Mouse (Mus musculus) spleen, adult 2 months (tissue): ENCODE data around the gene Ccdc120. TPM values are rescaled to one million over a fixed set of nuclear protein-coding genes. Genes with fewer than 3 reads are reported as not detected.
A peak's percentile ranks its signal among the peaks of the same experiment; 100 is the strongest.

Source experiments
- DNase-seq, 2 experiments: peaks; one replicate each; pipeline versions ENCODE4 v3.0.0 to v3.0.0-alpha.2; 2012 to 2021; ENCODE audit warnings: low spot score in 2 of 2, low read depth in 1 of 2
- H3K27ac ChIP-seq: fragments of 200-500 bp; 2 replicates; pipeline ENCODE4 v1.5.1; 2012; ENCODE audit warnings: low read length, inconsistent platforms; ENCODE audit not compliant: insufficient read depth
- H3K27me3 ChIP-seq: fragments of 200-500 bp; 2 replicates; pipeline ENCODE4 v1.6.1; 2012; ENCODE audit warnings: mild to moderate bottlenecking, moderate library complexity, low read length, inconsistent platforms; ENCODE audit not compliant: control insufficient read depth, insufficient read depth
- H3K36me3 ChIP-seq: fragments of 200-500 bp; 2 replicates; pipeline ENCODE4 v1.6.1; 2012; ENCODE audit warnings: mild to moderate bottlenecking, low read length, inconsistent platforms; ENCODE audit not compliant: control insufficient read depth, insufficient read depth
- H3K4me1 ChIP-seq: fragments of 200-500 bp; 2 replicates; pipeline ENCODE4 v1.6.1; 2011; ENCODE audit warnings: inconsistent platforms; ENCODE audit not compliant: control insufficient read depth, insufficient read depth, insufficient read length
- H3K4me3 ChIP-seq: fragments of 200-500 bp; 2 replicates; pipeline ENCODE4 v1.5.1; 2011; ENCODE audit warnings: mild to moderate bottlenecking, inconsistent platforms; ENCODE audit not compliant: insufficient read depth, insufficient read length; ENCODE audit errors: extremely low read depth
- CTCF ChIP-seq: fragments of 200-500 bp; IDR thresholded peaks from 2 replicates; pipeline ENCODE4 v1.5.1; 2011; ENCODE audit warnings: mild to moderate bottlenecking, inconsistent platforms; ENCODE audit not compliant: insufficient read depth, insufficient read length, insufficient replicate concordance; ENCODE audit errors: extremely low read depth
- POLR2A ChIP-seq: fragments of 200-500 bp; IDR thresholded peaks from 2 replicates; pipeline ENCODE4 v1.6.1; 2011; ENCODE audit warnings: low read depth, low read length, inconsistent platforms
- WGBS: fragments of 180-500 bp; shearing (Covaris S2); methylation state at CpG from one replicate; pipeline ENCODE4 v1.1.7; 2018; 5-methylcytosine and 5-hydroxymethylcytosine counted together
- polyA plus RNA-seq: library from polyadenylated mRNA; depleted of rRNA; stranded (reverse); fragments of >200 nt; gene quantifications from 2 replicates; pipeline ENCODE4 v1.2.3, GENCODE M21; 2012; rRNA removed

Gene Ccdc120
- polyA plus RNA-seq, result 1.6 and 1.7 TPM in 2 replicates

DNA sequence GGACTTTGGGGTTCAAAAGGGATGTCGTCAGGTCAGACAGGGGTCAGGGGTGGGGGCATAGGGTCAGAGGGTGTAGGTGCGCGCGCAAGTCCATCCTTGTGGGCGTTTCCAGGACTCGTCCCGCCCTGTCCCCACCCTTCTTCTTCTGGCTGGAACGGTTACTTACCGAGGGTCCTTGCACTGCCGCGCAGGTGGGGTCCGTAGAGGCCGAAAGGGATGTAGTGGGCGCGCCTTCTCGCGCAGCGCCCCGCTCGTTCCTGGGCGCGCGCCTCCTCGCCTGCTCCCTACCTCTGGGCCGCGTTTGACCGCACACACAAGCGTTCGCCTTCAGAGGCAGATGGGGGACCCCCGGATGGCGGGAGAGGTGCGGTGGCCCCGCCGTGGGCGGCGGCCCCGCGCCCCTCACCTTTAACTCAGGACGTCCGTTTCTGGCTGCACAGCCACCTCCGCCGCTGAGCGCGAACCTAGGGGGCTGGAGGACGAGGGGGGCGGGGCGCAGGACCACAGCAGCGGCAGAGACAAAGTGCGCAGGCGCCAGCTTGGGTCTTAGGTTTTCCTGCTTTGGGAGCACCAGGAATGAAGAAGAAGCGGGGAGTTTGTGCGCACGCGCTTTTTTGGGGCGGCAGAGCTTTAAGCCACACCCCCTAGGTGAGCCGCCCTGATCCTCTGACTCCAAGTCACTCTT lies at the start of gene Ccdc120:
TSS of gene Ccdc120 (minus strand) at position 474 of the 685 bp plus-strand sequence.
- WGBS, result 23% methylated on average over 56 of the region's 56 CpGs
- H3K4me1 ChIP-seq, result peaks cover 3% of the 10 kb centered on the region
- H3K27ac ChIP-seq, result no peak within 1 kb of the TSS
- H3K27me3 ChIP-seq, result peaks cover 2% of the 10 kb centered on the region; the same call in 1 of the 2 replicates
- no peak for DNase-seq
- peak within 1 kb of the TSS; percentile 44; the same call in 1 of the 2 replicates for H3K4me3 ChIP-seq
- H3K36me3 ChIP-seq, result no peaks in the 10 kb centered on the region
- TF ChIP-seq CTCF (no peak), POLR2A (no peak)

DNA sequence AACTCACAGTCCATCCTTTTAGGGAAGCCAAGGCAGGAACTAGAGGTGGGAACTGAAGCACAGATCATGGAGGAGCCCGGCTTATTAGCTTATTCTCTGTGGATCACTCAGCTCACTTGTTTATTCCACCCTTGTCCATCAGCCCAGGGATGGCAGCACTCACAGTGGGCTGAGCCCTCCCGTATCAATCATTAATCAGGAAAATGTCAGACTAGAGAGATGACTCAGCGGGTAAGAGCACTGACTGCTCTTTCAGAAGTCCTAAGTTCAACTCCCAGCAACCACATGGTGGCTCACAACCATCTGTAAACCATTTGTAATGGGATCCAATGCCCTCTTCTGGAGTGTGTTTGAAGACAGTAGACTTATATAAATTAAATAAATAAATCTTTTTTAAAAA lies 46.6 kb upstream of the Ccdc120 start:
- WGBS, result 83% methylated on average over 3 of the region's 3 CpGs

GRCm38 (mm10) chrX:7795016-7795415 lies 44.3 kb upstream of the Ccdc120 start:
- Histone ChIP-seq H3K27ac (no peak overlapping the region), H3K4me1 (peaks cover 6% of the 10 kb centered on the region; the same call in 1 of the 2 replicates), H3K36me3 (peaks cover 6% of the 10 kb centered on the region), H3K27me3 (no peaks in the 10 kb centered on the region), H3K4me3 (no peak overlapping the region)
- WGBS, result 61% methylated on average over 7 of the region's 7 CpGs
- TF ChIP-seq POLR2A (no peak), CTCF (no peak)
- peak in 1 of 2 experiments; percentile 5 for DNase-seq

More for the DNA sequence above, 46.6 kb upstream of the Ccdc120 start:
- Histone ChIP-seq H3K36me3 (peaks cover 16% of the 10 kb centered on the region), H3K27ac (no peak overlapping the region), H3K27me3 (no peaks in the 10 kb centered on the region), H3K4me1 (no peaks in the 10 kb centered on the region), H3K4me3 (no peak overlapping the region)
- no peak for TF ChIP-seq POLR2A
- TF ChIP-seq CTCF, result no peak
- no peak for DNase-seq

- Histone ChIP-seq H3K4me1 (peaks cover 6% of the 10 kb centered on the region; the same call in 1 of the 2 replicates), H3K27me3 (no peaks in the 10 kb centered on the region), H3K27ac (no peak overlapping the region), H3K36me3 (peaks cover 1% of the 10 kb centered on the region; the same call in 1 of the 2 replicates), H3K4me3 (no peak overlapping the region)
- 55% methylated on average over 3 of the region's 3 CpGs for WGBS
- DNase-seq, result no peak
- TF ChIP-seq POLR2A (no peak), CTCF (peak; percentile 12; the same call in 1 of the 2 replicates)
These were observed 42.7 kb upstream of the Ccdc120 start for GRCm38 (mm10) chrX:7793361-7793760.

DNA sequence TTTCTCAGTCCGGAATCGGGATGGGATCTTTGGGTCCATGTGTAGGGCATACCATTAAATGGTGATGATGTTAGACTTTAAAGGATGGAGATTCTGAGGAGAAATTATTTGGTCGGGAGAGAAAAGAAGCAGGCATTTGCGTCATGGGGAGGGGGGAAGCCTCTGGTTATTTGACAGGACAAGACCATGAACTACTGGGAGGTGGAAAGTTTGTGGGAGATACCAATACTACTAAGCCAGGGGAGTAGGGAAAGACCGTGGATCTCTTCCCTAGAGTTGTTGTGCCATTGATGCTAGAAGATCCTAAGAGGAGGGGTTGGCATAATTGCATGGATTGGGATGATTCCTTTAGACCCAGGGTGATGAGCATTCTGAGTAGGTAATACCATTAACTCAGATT lies 39.6 kb upstream of the Ccdc120 start:
- peaks cover 6% of the 10 kb centered on the region; the same call in 1 of the 2 replicates for H3K4me1 ChIP-seq
- H3K36me3 ChIP-seq, result peaks cover 1% of the 10 kb centered on the region; the same call in 1 of the 2 replicates
- TF ChIP-seq POLR2A (no peak), CTCF (no peak)
- WGBS, result 24% methylated on average over 5 of the region's 5 CpGs
- H3K27me3 ChIP-seq, result no peaks in the 10 kb centered on the region
- no peak for DNase-seq
- peak overlapping the region; percentile 76; the same call in 1 of the 2 replicates for H3K27ac ChIP-seq
- H3K4me3 ChIP-seq, result peak overlapping the region; percentile 80

GRCm38 (mm10) chrX:7789542-7790136 lies 38.9 kb upstream of the Ccdc120 start, which contains the start of gene Gripap1:
Gene Gripap1 (plus strand): TSS chrX:7789765.
- peaks cover 1% of the 10 kb centered on the region; the same call in 1 of the 2 replicates for H3K36me3 ChIP-seq
- peaks cover 6% of the 10 kb centered on the region; the same call in 1 of the 2 replicates for H3K4me1 ChIP-seq
- 24% methylated on average over 24 of the region's 24 CpGs for WGBS
- H3K27ac ChIP-seq, result peak within 1 kb of the TSS; percentile 76
- peak; percentile 75 to 90 for DNase-seq
- TF ChIP-seq POLR2A, result peak; percentile 69
- no peak for TF ChIP-seq CTCF
- H3K27me3 ChIP-seq, result no peaks in the 10 kb centered on the region
- peak within 1 kb of the TSS; percentile 80 for H3K4me3 ChIP-seq
